Mouse (Mus musculus): ENCODE measurements at regions not wholly inside any gene's neighbourhood (a gene's known extent, or its start where the extent isn't known, plus 50 kb on each side); places are given as distances from the start of the nearest gene placed in this dataset.

- no peak for TF ChIP-seq USF1 (IDR thresholded peaks at IDR 0.05; ENCODE audit: low read depth)
- no peak for TF ChIP-seq MAX (IDR thresholded peaks at IDR 0.05)
- no peak for TF ChIP-seq CTCF (IDR thresholded peaks at IDR 0.05; ENCODE audit: control insufficient read depth, insufficient read depth, insufficient read length)
- TF ChIP-seq MYOD1 (IDR thresholded peaks at IDR 0.05; ENCODE audit: control insufficient read depth, insufficient read length, low read depth): no peak
Measured at GRCm38 (mm10) chr12:69481420-69481819, 101.4 kb downstream of the Vcpkmt start.

Measured in C2C12 (cell line).